Mouse (Mus musculus) small intestine, adult 2 months (tissue): ENCODE results near the gene Tbc1d19.

Source experiments
- CTCF ChIP-seq: fragments of 200-500 bp; IDR thresholded peaks from 2 replicates; pipeline ENCODE4 v1.5.1; 2012; ENCODE audit warnings: low read depth, mild to moderate bottlenecking, control low read depth, inconsistent platforms, low read length, moderate library complexity, mixed read lengths; ENCODE audit not compliant: insufficient replicate concordance, insufficient read length; ENCODE audit errors: extremely low read depth
- POLR2A ChIP-seq: fragments of 200-500 bp; IDR thresholded peaks from 2 replicates; pipeline ENCODE4 v1.6.1; 2012; ENCODE audit warnings: low read depth, mild to moderate bottlenecking, control low read depth, inconsistent platforms, low read length, moderate library complexity

DNA sequence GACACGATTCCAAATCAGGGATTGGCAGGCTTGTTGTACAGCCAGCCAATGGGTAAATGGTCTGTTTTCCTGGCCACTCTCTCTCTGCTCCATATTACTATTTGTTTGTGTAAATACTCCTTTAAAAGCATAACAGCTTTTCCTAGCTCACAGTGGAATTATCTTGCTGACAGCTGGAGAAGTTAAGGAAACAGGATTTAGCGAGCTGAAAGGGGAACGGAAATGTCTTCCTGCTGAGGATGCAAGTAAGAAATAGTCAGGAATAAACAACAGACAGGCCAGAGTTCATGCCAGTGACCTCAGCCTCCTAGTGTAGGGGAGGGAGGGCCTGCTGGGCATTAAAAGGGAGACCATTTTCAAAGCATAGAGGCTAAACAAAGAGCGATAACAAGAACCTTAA, 71.3 kb downstream of the Tbc1d19 start:
- TF ChIP-seq CTCF = no peak
- TF ChIP-seq POLR2A = no peak
